Mouse (Mus musculus) brain, embryonic 14.5 days (tissue): ENCODE data around the gene Trim11.

ENCODE experiments used
- CTCF ChIP-seq: fragments of 200-500 bp; IDR thresholded peaks from 2 replicates; pipeline ENCODE4 v1.5.1; 2012; ENCODE audit warnings: inconsistent platforms, mild to moderate bottlenecking, moderate library complexity, borderline replicate concordance; ENCODE audit not compliant: insufficient read depth, insufficient read length; ENCODE audit errors: extremely low read depth
- POLR2A ChIP-seq: fragments of 200-500 bp; IDR thresholded peaks from 2 replicates; pipeline ENCODE4 v1.6.1; 2012; ENCODE audit warnings: mild to moderate bottlenecking, inconsistent platforms, borderline replicate concordance; ENCODE audit not compliant: poor library complexity, insufficient read depth, insufficient read length, severe bottlenecking; ENCODE audit errors: extremely low read depth

- no peak for TF ChIP-seq CTCF
- no peak for TF ChIP-seq POLR2A
Observed at GRCm38 (mm10) chr11:58929055-58929454, 48.8 kb upstream of the Trim11 start.
